Mouse (Mus musculus): ENCODE measurements around the gene Snapin.

Gene Snapin

DNA sequence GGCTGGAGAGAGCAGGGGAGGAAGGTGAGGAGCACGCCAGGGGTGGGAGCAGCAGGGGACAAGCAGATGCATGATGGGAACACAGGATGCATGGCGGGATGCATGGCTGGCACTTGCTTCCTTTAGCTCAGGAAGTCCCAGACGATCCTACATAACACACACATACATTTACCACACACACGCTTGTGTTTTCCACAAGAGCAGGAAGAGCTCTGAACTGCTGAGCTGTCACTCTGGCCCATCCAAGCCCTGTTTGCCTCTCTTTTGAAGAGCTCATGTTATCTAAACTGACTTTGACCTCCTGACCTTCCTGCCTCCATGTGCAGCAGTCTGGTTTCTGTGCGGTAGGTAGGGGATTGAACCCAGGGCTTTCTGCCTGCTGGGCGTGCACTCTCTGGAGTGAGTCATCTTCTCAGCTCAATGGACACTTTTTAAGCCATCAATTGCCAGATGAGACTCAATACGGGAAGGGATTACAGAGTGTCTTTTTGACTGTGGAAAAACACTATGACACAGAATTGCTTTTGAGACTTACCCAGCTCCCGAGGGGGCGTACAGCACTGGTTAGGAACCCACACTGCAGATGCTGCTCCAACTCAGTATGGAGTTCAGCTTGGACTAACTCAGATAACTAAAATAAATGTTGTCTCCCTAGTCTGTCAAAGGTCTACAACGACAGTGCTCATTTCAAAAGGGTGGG is 39.3 kb downstream of the Snapin start:
- no peak for DNase-seq

DNA sequence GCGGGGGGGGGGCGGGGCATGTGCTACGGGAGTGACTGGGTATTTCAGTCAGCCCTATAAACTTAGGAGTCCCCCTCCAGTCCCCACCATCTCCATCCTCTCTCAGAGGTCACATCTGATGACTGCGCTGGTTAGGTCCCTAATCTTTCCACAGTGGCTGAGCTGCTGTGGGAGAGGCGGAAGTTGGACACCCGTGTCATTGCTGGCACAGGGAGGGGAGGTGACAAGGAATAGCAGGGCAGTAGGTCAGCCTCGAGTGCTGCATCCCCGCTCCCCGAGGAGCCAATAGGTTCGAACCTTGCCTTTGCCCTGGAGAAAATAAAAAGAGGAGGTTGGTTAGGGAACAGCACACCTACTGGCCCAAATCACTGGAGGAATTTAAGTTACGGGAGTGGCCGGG is 40.0 kb downstream of the Snapin start:
- no peak for DNase-seq

DNA sequence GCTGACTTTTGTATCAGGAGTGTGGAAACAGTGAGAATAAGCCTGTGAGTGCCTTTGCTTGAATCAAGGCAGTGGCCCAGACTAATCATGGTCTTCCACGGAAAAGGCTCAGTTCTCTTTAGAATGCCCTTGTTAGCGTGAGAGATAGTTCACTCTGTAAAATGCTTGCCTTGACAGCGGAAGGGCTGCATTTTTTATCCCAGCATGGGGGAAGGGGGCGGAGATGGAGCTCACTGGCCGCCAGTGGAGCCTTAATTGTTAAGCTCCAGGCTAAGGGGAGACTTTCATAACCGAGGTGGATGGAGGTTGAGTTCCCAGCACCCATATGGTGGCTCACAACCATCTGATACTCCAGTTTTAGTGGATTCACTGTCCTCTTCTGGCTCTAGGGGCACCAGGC is 42.2 kb downstream of the Snapin start:
- no peak for DNase-seq

DNA sequence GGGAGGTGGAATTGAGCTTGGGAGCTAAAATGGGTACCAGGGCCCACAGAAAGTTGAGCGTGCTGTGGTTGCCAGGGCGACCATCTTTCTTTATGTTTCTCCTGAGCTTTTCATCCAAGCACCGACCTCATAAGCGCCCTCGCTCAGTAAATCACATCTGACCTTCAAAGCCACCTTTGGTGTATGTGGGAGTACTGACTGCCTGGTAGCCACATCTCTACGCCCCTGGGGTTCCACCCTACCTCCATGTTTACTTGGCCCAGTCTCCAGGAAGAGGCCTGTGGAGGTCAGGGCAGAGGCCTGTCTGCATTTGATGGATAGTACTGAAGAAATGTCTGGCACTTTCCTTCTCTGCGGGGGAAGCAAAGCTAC is 43.7 kb downstream of the Snapin start:
- peak; percentile 68 for DNase-seq

DNA sequence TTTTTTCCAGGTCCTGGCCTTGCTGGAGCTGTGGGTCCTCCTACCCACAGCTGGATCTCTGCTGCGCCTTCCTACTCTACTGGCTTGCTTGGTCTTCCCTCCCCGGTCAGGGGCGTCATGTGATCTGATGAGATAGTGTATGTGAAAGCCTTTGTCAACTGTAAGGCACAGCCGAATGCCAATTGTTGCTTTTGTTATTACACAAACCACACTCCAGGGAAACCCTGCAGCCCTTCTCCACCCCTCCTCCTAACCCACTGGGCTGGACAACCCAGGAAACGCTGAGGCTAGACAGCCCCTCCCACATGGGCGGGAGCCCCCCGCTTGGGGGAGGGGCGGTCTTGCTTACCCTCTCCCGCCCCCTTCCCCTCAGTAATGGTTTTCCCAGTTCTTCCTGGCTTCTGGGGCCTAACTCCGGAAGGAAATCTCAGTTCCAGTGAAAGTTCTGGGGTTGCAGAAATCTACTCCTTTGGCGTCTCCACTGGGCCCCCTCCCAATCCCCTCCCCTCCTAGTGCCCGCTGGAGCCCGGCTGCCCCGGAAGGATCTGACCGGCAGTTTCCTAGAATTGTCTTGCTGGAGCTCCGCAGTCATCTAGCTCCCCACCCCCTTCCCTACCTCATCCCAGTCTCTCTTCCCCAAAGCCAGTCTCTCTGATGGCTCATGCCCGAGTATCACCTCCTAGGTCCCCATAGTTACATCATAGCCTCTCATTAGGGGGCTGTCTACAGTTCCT is 44.3 kb downstream of the Snapin start:
- peak; percentile 96 for DNase-seq

DNA sequence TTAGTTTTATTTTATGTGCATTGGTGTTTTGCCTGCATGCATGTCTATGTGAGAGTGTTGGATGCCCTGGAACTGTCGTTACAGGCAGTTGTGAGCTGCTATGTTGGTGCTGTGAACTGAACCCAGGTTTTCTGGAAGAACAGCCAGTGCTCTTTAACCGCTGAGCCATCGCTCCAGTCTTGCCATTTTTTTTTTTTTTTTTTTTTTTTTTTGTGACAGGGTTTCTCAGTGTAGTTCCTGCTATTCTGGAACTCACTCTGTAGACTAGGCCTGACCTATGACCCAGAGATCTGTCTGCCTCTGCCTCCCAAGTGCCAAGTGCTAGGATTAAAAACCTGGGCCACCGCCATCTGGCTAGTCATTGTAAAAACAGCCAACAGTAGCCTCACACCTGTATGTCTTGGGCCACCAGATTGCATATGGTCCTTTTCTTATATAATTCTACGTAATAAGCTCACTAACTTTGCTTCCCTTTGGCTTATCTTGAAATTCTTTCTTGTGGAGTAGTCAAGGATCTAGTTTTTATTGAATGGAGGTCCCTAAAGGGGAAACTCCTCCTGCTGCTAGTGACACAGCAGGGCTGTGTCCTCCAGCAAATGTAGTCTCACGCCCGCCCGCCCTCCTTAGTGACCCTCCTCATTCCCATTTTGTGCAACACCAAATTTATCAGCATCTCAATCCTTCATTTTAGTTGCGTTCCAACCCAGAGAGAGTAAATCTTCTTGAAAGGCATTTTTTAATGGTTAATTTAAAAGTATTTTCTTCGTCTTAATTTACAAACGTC is 45.2 kb downstream of the Snapin start:
- DNase-seq: no peak

DNA sequence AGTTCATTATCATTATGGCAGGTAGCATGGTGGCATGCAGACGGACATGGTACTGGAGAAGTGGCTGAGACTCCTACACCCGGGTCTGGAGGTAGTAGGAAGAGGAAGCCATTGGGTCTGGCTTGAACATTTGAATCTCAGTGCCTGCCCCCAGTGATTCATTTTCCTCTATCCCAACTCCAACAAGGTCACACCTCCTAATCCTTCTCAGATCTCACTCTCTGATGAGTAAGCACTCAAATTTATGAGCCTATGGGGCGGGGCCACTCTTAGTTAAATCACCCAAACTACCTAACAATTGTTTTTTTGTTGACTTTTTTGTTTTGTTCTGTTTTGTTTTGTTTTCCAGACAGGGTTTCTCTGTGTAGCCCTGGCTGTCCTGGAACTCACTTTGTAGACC is 46.9 kb downstream of the Snapin start:
- DNase-seq: no peak

DNA sequence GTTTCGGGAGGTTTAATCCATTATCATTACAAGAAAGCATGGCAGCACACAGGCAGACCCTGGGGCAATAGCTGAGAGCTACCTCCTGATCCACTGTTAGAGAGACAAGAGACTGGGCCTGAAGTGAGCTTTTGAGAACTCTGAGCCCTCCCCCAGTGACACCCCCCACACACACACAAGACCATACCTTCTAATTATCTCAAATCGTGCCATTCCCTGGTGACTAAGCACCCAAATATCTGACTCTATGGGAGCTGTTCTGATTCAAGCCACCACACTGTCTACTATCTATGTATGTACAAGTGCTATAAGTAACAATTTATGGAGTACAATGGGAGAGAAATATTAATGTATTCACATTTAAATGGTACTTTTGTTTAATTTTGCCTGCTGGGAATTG is 50.1 kb downstream of the Snapin start:
- no peak for DNase-seq

Data from lung, postnatal 36 days (tissue).